Mouse (Mus musculus) layer of hippocampus, postnatal 10 days (tissue): ENCODE data around the gene Olfr1121. TPM values are rescaled to one million over a fixed set of nuclear protein-coding genes. Genes with fewer than 3 reads are reported as not detected.
"Not testable (repeated sequence)": the region's sequence is repeated elsewhere in the genome, so short reads cannot be mapped to it uniquely, and the experiment has no call there.

Source experiments
- DNase-seq, 2 experiments: peaks; one replicate each; pipeline ENCODE4 v3.0.0; 2021; ENCODE audit warnings: low spot score in 2 of 2
- long read RNA-seq: library from polyadenylated mRNA; stranded (forward); transcript quantifications from one replicate; pipeline ENCODE4 v2.0.0, GENCODE M21; 2023
- total RNA-seq, 2 experiments: library from RNA; stranded (reverse); gene quantifications; 2 replicates each; pipeline ENCODE4 v1.2.3; 2021

Olfr1121 gene
- total RNA-seq: not detected
- long read RNA-seq: 0 reads

- no peak for DNase-seq
Observed at GRCm38 (mm10) chr2:87369595-87369994, at the start of gene Olfr1121. Gene Olfr1121 (plus strand): TSS chr2:87369895.

- no peak for DNase-seq
Observed at GRCm38 (mm10) chr2:87354515-87354914, 15.2 kb upstream of the Olfr1121 start, which contains the start of gene Olfr1120. Gene Olfr1120 (plus strand): TSS chr2:87354815.

GRCm38 (mm10) chr2:87360121-87360520 lies 9.6 kb upstream of the Olfr1121 start:
- DNase-seq: not testable (repeated sequence)

- DNase-seq: no peak
Observed at GRCm38 (mm10) chr2:87371726-87372125, 2.0 kb downstream of the Olfr1121 start.

GRCm38 (mm10) chr2:87383935-87384334 lies 14.2 kb downstream of the Olfr1121 start:
- DNase-seq: no peak

GRCm38 (mm10) chr2:87385549-87385948 lies 15.9 kb downstream of the Olfr1121 start, which contains the start of gene Olfr1122:
Gene Olfr1122 (plus strand): TSS chr2:87385849.
- DNase-seq: no peak

- DNase-seq: not testable (repeated sequence)
Observed at GRCm38 (mm10) chr2:87393605-87394004, 23.9 kb downstream of the Olfr1121 start.

- DNase-seq: not testable (repeated sequence)
Observed at GRCm38 (mm10) chr2:87394686-87395085, 25.0 kb downstream of the Olfr1121 start.

GRCm38 (mm10) chr2:87416335-87416734 lies 46.6 kb downstream of the Olfr1121 start, which contains the start of gene Olfr1123:
Gene Olfr1123 (plus strand): TSS chr2:87416635.
- DNase-seq: no peak

Other genes with a start within 250 kb of the Olfr1121 start
- gene Olfr1110, start 229.6 kb upstream of the Olfr1121 start, total RNA-seq: not detected
- gene Olfr1111, start 217.3 kb upstream of the Olfr1121 start, total RNA-seq: not detected
- not detected for gene Olfr1112, start 182.1 kb upstream of the Olfr1121 start, total RNA-seq
- gene Olfr1113, start 160.9 kb upstream of the Olfr1121 start, total RNA-seq: not detected
- gene Olfr1115, start 121.9 kb upstream of the Olfr1121 start, total RNA-seq: not detected
- gene Olfr1116, start 102.4 kb upstream of the Olfr1121 start, total RNA-seq: not detected
- gene Olfr1118, start 62.3 kb upstream of the Olfr1121 start, total RNA-seq: not detected
- gene Olfr1120, start 15.1 kb upstream of the Olfr1121 start, total RNA-seq: not detected
- gene Olfr1122, start 16.0 kb downstream of the Olfr1121 start, total RNA-seq: not detected
- gene Olfr1123, start 46.7 kb downstream of the Olfr1121 start, total RNA-seq: not detected
- not detected for gene Olfr1124, start 60.4 kb downstream of the Olfr1121 start, total RNA-seq
- gene Olfr1126, start 84.1 kb downstream of the Olfr1121 start, total RNA-seq: not detected
- gene Pramel7, start 127.2 kb downstream of the Olfr1121 start, total RNA-seq: not detected
- not detected for gene Pramel6, start 136.7 kb downstream of the Olfr1121 start, total RNA-seq
- not detected for gene Olfr153, start 161.9 kb downstream of the Olfr1121 start, total RNA-seq
- not detected for gene Olfr1128, start 175.6 kb downstream of the Olfr1121 start, total RNA-seq
- not detected for gene Olfr1129, start 204.0 kb downstream of the Olfr1121 start, total RNA-seq
- not detected for gene Olfr1130, start 236.3 kb downstream of the Olfr1121 start, total RNA-seq